Mouse (Mus musculus) lung, adult 2 months (tissue): ENCODE data around the gene Cxcr4. TPM values are rescaled to one million over a fixed set of nuclear protein-coding genes. Genes with fewer than 3 reads are reported as not detected.

ENCODE experiments used
- DNase-seq: peaks from one replicate; pipeline ENCODE4 v3.0.0; 2022
- H3K4me1 ChIP-seq: fragments of 200-500 bp; 2 replicates; pipeline ENCODE4 v1.6.1; 2011; ENCODE audit warnings: low read length; ENCODE audit not compliant: control insufficient read depth, insufficient read depth
- H3K4me3 ChIP-seq: fragments of 200-500 bp; replicated peaks from 2 replicates; pipeline ENCODE3; 2011; ENCODE audit warnings: low read depth, mild to moderate bottlenecking, control low read depth, low read length; ENCODE audit errors: extremely low read depth
- CTCF ChIP-seq: fragments of 200-500 bp; IDR thresholded peaks from 2 replicates; pipeline ENCODE4 v1.5.1; 2011; ENCODE audit warnings: mild to moderate bottlenecking, low read length, control low read depth; ENCODE audit not compliant: insufficient read depth
- POLR2A ChIP-seq: fragments of 200-500 bp; IDR thresholded peaks from 2 replicates; pipeline ENCODE4 v1.6.1; 2011; ENCODE audit warnings: low read depth, mild to moderate bottlenecking, control low read depth, low read length, borderline replicate concordance; ENCODE audit errors: extremely low read depth
- WGBS: fragments of 180-500 bp; shearing (Covaris S2); methylation state at CpG from one replicate; pipeline ENCODE4 v1.1.7; 2018; 5-methylcytosine and 5-hydroxymethylcytosine counted together
- polyA plus RNA-seq: library from polyadenylated mRNA; depleted of rRNA; stranded (reverse); fragments of >200 nt; gene quantifications from 2 replicates; pipeline ENCODE4 v1.2.3, GENCODE M21; 2012; rRNA removed

Gene Cxcr4
- polyA plus RNA-seq, 1 experiment: 178 TPM

- DNase-seq: no peak
These were observed 34.1 kb downstream of the Cxcr4 start for GRCm38 (mm10) chr1:128557953-128558352.

GRCm38 (mm10) chr1:128552545-128552944 is 39.5 kb downstream of the Cxcr4 start:
- H3K4me1 ChIP-seq: peaks cover 4% of the 10 kb centered on the region; the same call in 1 of the 2 replicates
- H3K4me3 ChIP-seq: no peak overlapping the region
- no peak for DNase-seq
- TF ChIP-seq CTCF (no peak), POLR2A (no peak)

More at GRCm38 (mm10) chr1:128557953-128558352, 34.1 kb downstream of the Cxcr4 start:
- TF ChIP-seq POLR2A: no peak
- no peak for TF ChIP-seq CTCF
- Histone ChIP-seq H3K4me3 (no peak overlapping the region), H3K4me1 (no peaks in the 10 kb centered on the region)
- 63% methylated on average over 4 of the region's 4 CpGs for WGBS

- Histone ChIP-seq H3K4me1 (peaks cover 4% of the 10 kb centered on the region; the same call in 1 of the 2 replicates), H3K4me3 (no peak overlapping the region)
- no peak for DNase-seq
- TF ChIP-seq POLR2A (no peak), CTCF (no peak)
- 40% methylated on average over 8 of the region's 8 CpGs for WGBS
These were observed 40.2 kb downstream of the Cxcr4 start for GRCm38 (mm10) chr1:128551743-128552397.

- no peak overlapping the region for H3K4me3 ChIP-seq
- WGBS: 65% methylated on average over 5 of the region's 5 CpGs
- DNase-seq: no peak
- peaks cover 4% of the 10 kb centered on the region; the same call in 1 of the 2 replicates for H3K4me1 ChIP-seq
- no peak for TF ChIP-seq POLR2A
- no peak for TF ChIP-seq CTCF
These were observed 42.7 kb downstream of the Cxcr4 start for GRCm38 (mm10) chr1:128549442-128549841.

GRCm38 (mm10) chr1:128549007-128549406 is 43.1 kb downstream of the Cxcr4 start:
- Histone ChIP-seq H3K4me1 (peaks cover 4% of the 10 kb centered on the region; the same call in 1 of the 2 replicates), H3K4me3 (no peak overlapping the region)
- no peak for DNase-seq
- 44% methylated on average over 3 of the region's 3 CpGs for WGBS
- TF ChIP-seq CTCF: no peak
- no peak for TF ChIP-seq POLR2A

GRCm38 (mm10) chr1:128548220-128548998 is 43.7 kb downstream of the Cxcr4 start:
- no peak for DNase-seq
- H3K4me3 ChIP-seq: no peak overlapping the region
- TF ChIP-seq POLR2A (no peak), CTCF (no peak)
- H3K4me1 ChIP-seq: peaks cover 4% of the 10 kb centered on the region; the same call in 1 of the 2 replicates
- 60% methylated on average over 5 of the region's 5 CpGs for WGBS

- Histone ChIP-seq H3K4me1 (peaks cover 4% of the 10 kb centered on the region; the same call in 1 of the 2 replicates), H3K4me3 (no peak overlapping the region)
- TF ChIP-seq POLR2A (no peak), CTCF (no peak)
- WGBS: 89% methylated on average over 6 of the region's 6 CpGs
- DNase-seq: no peak
These were observed 46.4 kb downstream of the Cxcr4 start for GRCm38 (mm10) chr1:128545672-128546071.

- WGBS: 96% methylated on average over 2 of the region's 2 CpGs
These were observed 49.0 kb downstream of the Cxcr4 start for GRCm38 (mm10) chr1:128543137-128543536.

GRCm38 (mm10) chr1:128542555-128542954 is 49.5 kb downstream of the Cxcr4 start:
- no peak overlapping the region for H3K4me3 ChIP-seq
- no peak for TF ChIP-seq CTCF
- no peak for TF ChIP-seq POLR2A
- no peak for DNase-seq
- H3K4me1 ChIP-seq: no peaks in the 10 kb centered on the region
- 66% methylated on average over 3 of the region's 3 CpGs for WGBS

More at GRCm38 (mm10) chr1:128543137-128543536, 49.0 kb downstream of the Cxcr4 start:
- Histone ChIP-seq H3K4me1 (no peaks in the 10 kb centered on the region), H3K4me3 (no peak overlapping the region)
- DNase-seq: no peak
- TF ChIP-seq CTCF (no peak), POLR2A (no peak)

- 73% methylated on average over 2 of the region's 2 CpGs for WGBS
- DNase-seq: no peak
- Histone ChIP-seq H3K4me1 (no peaks in the 10 kb centered on the region), H3K4me3 (no peak overlapping the region)
- TF ChIP-seq CTCF (no peak), POLR2A (no peak)
These were observed 51.9 kb downstream of the Cxcr4 start for GRCm38 (mm10) chr1:128540213-128540612.

GRCm38 (mm10) chr1:128539555-128539954 is 52.5 kb downstream of the Cxcr4 start:
- no peak for DNase-seq
- 80% methylated on average over 10 of the region's 10 CpGs for WGBS
- H3K4me3 ChIP-seq: no peak overlapping the region
- H3K4me1 ChIP-seq: no peaks in the 10 kb centered on the region
- TF ChIP-seq CTCF (no peak), POLR2A (no peak)

Other genes starting within 250 kb of the Cxcr4 start
- 6.9 and 11.5 TPM in 2 replicates for gene Mcm6, start 232.6 kb downstream of the Cxcr4 start, polyA plus RNA-seq
- 8.9 and 12.2 TPM in 2 replicates for gene Dars, start 174.9 kb downstream of the Cxcr4 start, polyA plus RNA-seq